Mouse (Mus musculus): ENCODE measurements at regions not wholly inside any gene's neighbourhood (a gene's known extent, or its start where the extent isn't known, plus 50 kb on each side); places are given as distances from the start of the nearest gene placed in this dataset.
A peak's percentile ranks its signal among the peaks of the same experiment; 100 is the strongest.

DNA sequence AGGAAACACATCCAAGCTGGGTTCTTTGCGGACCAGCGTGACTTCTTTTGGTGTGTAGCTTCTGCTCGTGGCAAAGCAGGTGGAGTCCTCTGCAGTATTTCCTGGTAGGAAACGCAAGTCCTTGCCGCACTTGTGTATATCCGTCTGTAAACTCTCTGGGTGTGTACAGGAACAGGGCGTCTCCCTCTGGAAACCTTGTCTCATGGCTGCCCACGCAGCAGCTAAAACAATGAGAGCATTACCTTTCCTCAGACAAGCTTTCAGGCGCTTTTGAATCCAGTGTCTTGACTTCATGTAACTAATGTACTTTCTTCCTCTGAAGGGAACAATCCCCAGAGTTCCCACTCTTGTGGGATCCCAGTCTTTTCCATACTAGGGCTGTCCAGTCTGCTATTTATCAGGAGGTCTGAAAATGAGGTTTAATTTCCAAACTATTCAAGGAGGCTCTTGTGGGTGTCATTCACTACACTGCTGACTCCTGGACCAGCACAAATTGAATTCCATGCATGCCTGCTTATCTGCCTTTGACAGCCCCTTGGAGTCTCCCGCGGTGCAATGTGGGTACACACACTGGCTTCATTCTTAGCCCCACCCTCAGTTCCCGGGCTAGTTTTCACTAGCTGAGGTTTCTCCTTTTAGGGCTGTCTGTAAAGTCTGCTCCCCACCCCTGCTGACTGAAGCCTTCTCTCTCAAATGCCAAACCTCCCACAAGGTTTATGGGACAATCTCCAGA is 161.6 kb upstream of the Anxa10 start:
- H3K36me3 ChIP-seq (ENCODE audit: insufficient read depth, low read length) = no peaks in the 10 kb centered on the region
- no peaks in the 10 kb centered on the region for H3K9me3 ChIP-seq (replicated peaks; ENCODE audit: low read length)
- DNase-seq (ENCODE audit: low spot score) = peak; percentile 79
- peak overlapping the region; percentile 27; the same call in 1 of the 2 replicates for H3K4me2 ChIP-seq (ENCODE audit: low read length)
- peak overlapping the region; percentile 40 for H3K27ac ChIP-seq
- ATAC-seq (replicated peaks; ENCODE audit: low FRiP score, low read depth) = peak; percentile 92
- no peak for TF ChIP-seq CTCF (IDR thresholded peaks at IDR 0.05; ENCODE audit: low read depth)
- no peak overlapping the region for H3K4me3 ChIP-seq (replicated peaks; ENCODE audit: low read depth, low read length)
- H3K4me1 ChIP-seq (replicated peaks; ENCODE audit: insufficient read depth, low read length) = no peaks in the 10 kb centered on the region
- H3K27me3 ChIP-seq (ENCODE audit: insufficient read depth, low read length) = no peaks in the 10 kb centered on the region
- WGBS = 37% methylated on average over 12 of the region's 12 CpGs
- H3K9ac ChIP-seq (ENCODE audit: low read depth, low read length) = no peak overlapping the region

DNA sequence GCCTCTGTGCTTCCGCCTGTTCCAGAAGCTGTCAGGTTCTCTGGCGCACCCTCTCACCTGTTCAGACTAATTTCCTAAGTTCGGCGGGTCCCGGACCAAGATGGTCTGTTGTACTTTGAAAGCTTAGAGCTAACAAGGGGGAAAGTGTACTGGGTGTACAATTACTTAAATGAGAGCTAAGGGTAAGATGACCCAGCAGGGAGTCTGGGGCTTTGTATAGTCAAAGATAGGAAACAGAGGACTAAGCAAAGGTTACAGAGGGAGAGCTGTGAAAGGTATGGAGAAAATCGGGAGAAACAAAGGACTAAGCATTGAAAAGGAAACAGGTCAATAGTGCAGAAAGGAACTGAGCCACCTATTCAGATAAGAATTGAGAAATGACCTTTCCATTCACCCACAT is 127.6 kb upstream of the Anxa10 start:
- Histone ChIP-seq H3K27ac (no peak overlapping the region), H3K4me3 (replicated peaks; ENCODE audit: low read depth, low read length) (no peak overlapping the region), H3K9ac (ENCODE audit: low read depth, low read length) (no peak overlapping the region), H3K4me1 (replicated peaks; ENCODE audit: insufficient read depth, low read length) (no peaks in the 10 kb centered on the region), H3K4me2 (ENCODE audit: low read length) (no peak overlapping the region), H3K27me3 (ENCODE audit: insufficient read depth, low read length) (no peaks in the 10 kb centered on the region), H3K9me3 (replicated peaks; ENCODE audit: low read length) (no peaks in the 10 kb centered on the region), H3K36me3 (ENCODE audit: insufficient read depth, low read length) (no peaks in the 10 kb centered on the region)
- no peak for TF ChIP-seq CTCF (IDR thresholded peaks at IDR 0.05; ENCODE audit: low read depth)
- DNase-seq (ENCODE audit: low spot score) = no peak
- WGBS = 93% methylated on average over 5 of the region's 6 CpGs
- ATAC-seq (replicated peaks; ENCODE audit: low FRiP score, low read depth) = no peak
